Mouse (Mus musculus): Measurements from ENCODE around the gene Lrg1. TPM values are rescaled to one million over a fixed set of nuclear protein-coding genes. Genes with fewer than 3 reads are reported as not detected.

Lrg1 gene
- total RNA-seq (2012; rRNA removed) (not detected in 2 replicates), total RNA-seq (2014; rRNA removed) (not detected in 2 replicates), polyA plus RNA-seq (2012; ENCODE audit: insufficient read length, low read depth) (not detected in 2 replicates)

DNA sequence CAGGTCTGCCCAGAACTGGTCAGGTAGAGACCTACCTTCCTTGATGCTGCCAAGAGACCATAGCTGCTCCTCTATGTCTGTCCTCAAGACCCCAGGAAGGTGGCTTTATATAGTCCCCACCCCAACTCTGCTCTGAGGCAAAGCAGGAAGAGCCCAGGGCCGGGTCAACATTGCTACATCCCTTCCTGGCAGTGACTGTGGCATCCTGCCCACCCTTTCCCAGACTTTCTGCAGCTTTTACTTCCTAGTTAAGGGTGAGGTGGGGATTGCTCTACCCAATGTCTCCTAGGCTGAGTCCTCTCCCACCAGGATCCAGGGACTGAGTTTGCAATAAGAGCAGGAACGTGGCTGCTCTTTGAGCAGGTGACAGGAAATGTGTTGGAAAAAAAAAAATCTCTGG is at the start of gene Lrg1:
Gene Lrg1 (minus strand): TSS at position 176 of the 400 bp plus-strand sequence.
- Histone ChIP-seq H3K9me3 (replicated peaks; ENCODE audit: low read length) (peaks cover 20% of the 10 kb centered on the region), H3K4me1 (ENCODE audit: control insufficient read depth in 1 of 2, insufficient read depth in 2 of 2) (0 out of 4 replicates have a peak, but pooled peaks cover 0 to 2% of the 10 kb centered on the region in 2 experiments), H3K27ac (ENCODE audit: insufficient read depth, low read depth) (no peak within 1 kb of the TSS), H3K4me2 (ENCODE audit: insufficient read depth, low read depth, poor library complexity, severe bottlenecking) (no peak within 1 kb of the TSS), H3K36me3 (replicated peaks in 1 of 2; ENCODE audit: control insufficient read depth in 1 of 2, insufficient read depth in 1 of 2, low read length in 1 of 2) (peaks cover 0 to 19% of the 10 kb centered on the region in 2 experiments), H3K4me3 (replicated peaks in 1 of 3; ENCODE audit: low read depth in 2 of 3, low read length in 2 of 3, poor library complexity in 1 of 3) (no peak within 1 kb of the TSS), H3K9ac (ENCODE audit: insufficient read depth, low read depth) (no peak within 1 kb of the TSS), H3K27me3 (replicated peaks) (peaks cover 24% of the 10 kb centered on the region), H3K79me2 (replicated peaks; ENCODE audit: control insufficient read depth, extremely low read depth, insufficient read depth, poor library complexity, severe bottlenecking) (no peaks in the 10 kb centered on the region)
- dilution Hi-C loops (cut with MboI; ENCODE audit: extremely low pct_ligation_motif_present, extremely low pct_unique_long_range_greater_than_20kb, low sequenced_read_pairs) (no loop called here), in situ Hi-C loops (cut with MboI; ENCODE audit: low pct_ligation_motif_present, low pct_unique_long_range_greater_than_20kb, low sequenced_read_pairs) (no loop called here)
- TF ChIP-seq MAZ (IDR thresholded peaks at IDR 0.05; ENCODE audit: low read depth, low read length) (no peak), POLR2A (IDR thresholded peaks at IDR 0.05; ENCODE audit: low read depth, low read length) (no peak), POLR2AphosphoS2 (IDR thresholded peaks at IDR 0.05; ENCODE audit: low read depth, low read length) (no peak), KAT2A (IDR thresholded peaks at IDR 0.05; ENCODE audit: insufficient replicate concordance, low read length) (no peak), ZMIZ1 (IDR thresholded peaks at IDR 0.05; ENCODE audit: low read depth, low read length) (no peak), MEF2A (IDR thresholded peaks at IDR 0.05; ENCODE audit: borderline replicate concordance, low read depth, low read length) (no peak), JUN (IDR thresholded peaks at IDR 0.05; ENCODE audit: insufficient read depth, low read depth, low read length) (no peak), USF2 (conservative IDR thresholded peaks at IDR 0.05; ENCODE audit: low read depth, low read length) (no peak), CHD2 (IDR thresholded peaks at IDR 0.05; ENCODE audit: low read length) (no peak), CTCF (conservative IDR thresholded peaks at IDR 0.05 in 1 of 2, IDR thresholded peaks at IDR 0.05 in 1 of 2; ENCODE audit: low read depth in 2 of 2, low read length in 2 of 2) (no peak), RAD21 (IDR thresholded peaks at IDR 0.05; ENCODE audit: low read depth, low read length) (no peak)
- no peak for DNase-seq (ENCODE audit: extremely low read depth)

DNA sequence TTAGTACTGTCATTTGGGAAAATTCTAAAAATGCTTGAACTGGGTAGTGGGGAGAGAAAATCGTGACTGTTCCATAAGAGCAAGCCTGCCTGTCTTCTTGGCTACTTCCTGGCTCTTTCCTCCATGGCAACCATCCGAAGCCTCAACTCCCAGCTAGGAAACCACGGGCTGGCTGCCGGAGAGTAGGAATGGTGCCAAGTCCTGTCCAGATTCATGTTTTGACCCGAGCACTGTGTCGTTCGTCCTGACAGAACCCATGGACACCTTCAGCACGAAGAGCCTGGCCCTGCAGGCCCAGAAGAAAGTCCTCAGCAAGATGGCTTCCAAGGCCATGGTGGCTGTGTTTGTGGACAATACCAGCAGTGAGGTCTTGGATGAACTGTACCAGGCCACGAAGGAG is 49.7 kb upstream of the Lrg1 start:
- Histone ChIP-seq H3K27ac (ENCODE audit: insufficient read depth, low read depth) (no peak overlapping the region), H3K4me1 (ENCODE audit: control insufficient read depth in 1 of 2, insufficient read depth in 2 of 2) (peaks cover 3 to 25% of the 10 kb centered on the region in 2 experiments; a peak in 2 of 4 replicates), H3K4me2 (ENCODE audit: insufficient read depth, low read depth, poor library complexity, severe bottlenecking) (no peak overlapping the region), H3K36me3 (replicated peaks in 1 of 2; ENCODE audit: control insufficient read depth in 1 of 2, insufficient read depth in 1 of 2, low read length in 1 of 2) (peaks cover 9 to 38% of the 10 kb centered on the region in 2 experiments), H3K27me3 (replicated peaks) (no peaks in the 10 kb centered on the region), H3K4me3 (replicated peaks in 1 of 3; ENCODE audit: low read depth in 2 of 3, low read length in 2 of 3, poor library complexity in 1 of 3) (no peak overlapping the region), H3K9me3 (replicated peaks; ENCODE audit: low read length) (no peaks in the 10 kb centered on the region), H3K9ac (ENCODE audit: insufficient read depth, low read depth) (no peak overlapping the region), H3K79me2 (replicated peaks; ENCODE audit: control insufficient read depth, extremely low read depth, insufficient read depth, poor library complexity, severe bottlenecking) (no peaks in the 10 kb centered on the region)
- dilution Hi-C loops (cut with MboI; ENCODE audit: extremely low pct_ligation_motif_present, extremely low pct_unique_long_range_greater_than_20kb, low sequenced_read_pairs): no loop called here
- in situ Hi-C loops (cut with MboI; ENCODE audit: low pct_ligation_motif_present, low pct_unique_long_range_greater_than_20kb, low sequenced_read_pairs): no loop called here
- no peak for DNase-seq (ENCODE audit: extremely low read depth)
- no peak for TF ChIP-seq GABPA (IDR thresholded peaks at IDR 0.05; ENCODE audit: insufficient replicate concordance, low read depth, low read length)
- no peak for TF ChIP-seq ZKSCAN1 (IDR thresholded peaks at IDR 0.05; ENCODE audit: borderline replicate concordance, low read depth, low read length)
- no peak for TF ChIP-seq ELF1 (IDR thresholded peaks at IDR 0.05; ENCODE audit: low read depth, low read length)
- TF ChIP-seq JUND (conservative IDR thresholded peaks at IDR 0.05; ENCODE audit: low read depth, low read length): no peak
- TF ChIP-seq SMC3 (IDR thresholded peaks at IDR 0.05; ENCODE audit: low read depth, low read length): no peak
- TF ChIP-seq MAFK (IDR thresholded peaks at IDR 0.05; ENCODE audit: insufficient replicate concordance, low read length): no peak
- TF ChIP-seq MYC (IDR thresholded peaks at IDR 0.05; ENCODE audit: low read depth, low read length): no peak
- no peak for TF ChIP-seq ZNF384 (IDR thresholded peaks at IDR 0.05; ENCODE audit: low read depth, low read length)
- no peak for TF ChIP-seq IRF4 (IDR thresholded peaks at IDR 0.05; ENCODE audit: low read depth, low read length)
- no peak for TF ChIP-seq PAX5 (IDR thresholded peaks at IDR 0.05; ENCODE audit: low read length)
- TF ChIP-seq KAT2A (IDR thresholded peaks at IDR 0.05; ENCODE audit: insufficient replicate concordance, low read length): no peak
- no peak for TF ChIP-seq MXI1 (IDR thresholded peaks at IDR 0.05; ENCODE audit: low read depth, low read length)
- no peak for TF ChIP-seq SIN3A (IDR thresholded peaks at IDR 0.05; ENCODE audit: low read length)
- TF ChIP-seq JUN (IDR thresholded peaks at IDR 0.05; ENCODE audit: insufficient read depth, low read depth, low read length): no peak
- no peak for TF ChIP-seq ETS1 (conservative IDR thresholded peaks at IDR 0.05; ENCODE audit: low read depth, low read length)

All from CH12.LX (cell line).